Mouse (Mus musculus) hindbrain, embryonic 14.5 days (tissue): Measurements from ENCODE around the gene Tspoap1. TPM values are rescaled to one million over a fixed set of nuclear protein-coding genes. Genes with fewer than 3 reads are reported as not detected.

Source experiments
- ATAC-seq: fragments of 200-750 bp; cut with Nextera tagmentation; 2 replicates; pipeline ENCODE4 v1.8.0; 2017; ENCODE audit warnings: moderate number of reproducible peaks, mild to moderate bottlenecking, moderate TSS enrichment, moderate library complexity; ENCODE audit not compliant: low FRiP score
- DNase-seq: peaks from one replicate; pipeline ENCODE4 v3.0.0-alpha.2; 2015; ENCODE audit warnings: low spot score
- H3K27ac ChIP-seq: fragments of 300-500 bp; sonication (generic); 2 replicates; pipeline ENCODE4 v1.5.1; 2014; ENCODE audit warnings: mild to moderate bottlenecking, moderate library complexity
- H3K27me3 ChIP-seq: fragments of 300-500 bp; sonication (generic); 2 replicates; pipeline ENCODE4 v1.6.1; 2014; ENCODE audit warnings: mild to moderate bottlenecking, low read length, mixed read lengths; ENCODE audit not compliant: control insufficient read depth, insufficient read depth
- H3K36me3 ChIP-seq: fragments of 300-500 bp; sonication (generic); replicated peaks from 2 replicates; pipeline ENCODE4 v1.6.1; 2014; ENCODE audit not compliant: control insufficient read depth, insufficient read depth
- H3K4me1 ChIP-seq: fragments of 300-500 bp; sonication (generic); replicated peaks from 2 replicates; pipeline ENCODE4 v1.6.1; 2014; ENCODE audit warnings: antibody characterized with exemption, low read length, mixed read lengths; ENCODE audit not compliant: control insufficient read depth, insufficient read depth
- H3K4me2 ChIP-seq: fragments of 300-500 bp; sonication (generic); replicated peaks from 2 replicates; pipeline ENCODE4 v1.6.1; 2014; ENCODE audit warnings: mild to moderate bottlenecking, moderate library complexity
- H3K4me3 ChIP-seq: fragments of 300-500 bp; sonication (generic); replicated peaks from 2 replicates; pipeline ENCODE4 v1.5.1; 2014; ENCODE audit warnings: mild to moderate bottlenecking, low read length
- H3K9ac ChIP-seq: fragments of 300-500 bp; sonication (generic); 2 replicates; pipeline ENCODE4 v1.6.1; 2014
- H3K9me3 ChIP-seq: fragments of 300-500 bp; sonication (generic); 2 replicates; pipeline ENCODE4 v1.6.1; 2016; ENCODE audit warnings: low read length; ENCODE audit not compliant: control insufficient read depth
- WGBS: fragments of 180-500 bp; shearing (Covaris S2); extraction: QIAGEN DNeasy Blood & Tissue Kit; methylation state at CpG from one replicate; pipeline ENCODE4 v1.1.7; 2014; 5-methylcytosine and 5-hydroxymethylcytosine counted together
- polyA plus RNA-seq: library from polyadenylated mRNA; unstranded; fragments of >200 nt; fragmentation: Nextera tagmentation; extraction: Ambion mirVana; gene quantifications from 2 replicates; pipeline ENCODE4 v1.2.1, GENCODE M21; 2014

The Tspoap1 gene
- polyA plus RNA-seq, 1 experiment from 2014 or later: 46.9 TPM

- 38% methylated on average over 12 of the region's 12 CpGs for WGBS
- no peak for ATAC-seq
- peaks cover 42% of the 10 kb centered on the region for H3K4me1 ChIP-seq
- H3K4me3 ChIP-seq: peak overlapping the region; percentile 73
- H3K9ac ChIP-seq: peak overlapping the region; percentile 71
- H3K4me2 ChIP-seq: peak overlapping the region; percentile 94
- no peaks in the 10 kb centered on the region for H3K9me3 ChIP-seq
- no peak for DNase-seq
- H3K27me3 ChIP-seq: peaks cover 3% of the 10 kb centered on the region; the same call in 1 of the 2 replicates
- H3K36me3 ChIP-seq: peaks cover 17% of the 10 kb centered on the region
- peak overlapping the region; percentile 84 for H3K27ac ChIP-seq
These were observed 2.5 kb downstream of the Tspoap1 start for GRCm38 (mm10) chr11:87762702-87763385.

GRCm38 (mm10) chr11:87763511-87763987 lies 3.2 kb downstream of the Tspoap1 start:
- Histone ChIP-seq H3K9me3 (no peaks in the 10 kb centered on the region), H3K27ac (peak overlapping the region; percentile 84), H3K36me3 (peaks cover 24% of the 10 kb centered on the region), H3K4me1 (peaks cover 42% of the 10 kb centered on the region), H3K4me2 (peak overlapping the region; percentile 94), H3K4me3 (peak overlapping the region; percentile 73), H3K9ac (peak overlapping the region; percentile 71), H3K27me3 (peaks cover 3% of the 10 kb centered on the region; the same call in 1 of the 2 replicates)
- ATAC-seq (peak; percentile 70), DNase-seq (peak; percentile 80)
- 1% methylated on average over 17 of the region's 17 CpGs for WGBS

GRCm38 (mm10) chr11:87763988-87764876 lies 3.9 kb downstream of the Tspoap1 start:
- peak; percentile 51 for ATAC-seq
- H3K4me3 ChIP-seq: peak overlapping the region; percentile 73
- H3K27me3 ChIP-seq: peaks cover 3% of the 10 kb centered on the region; the same call in 1 of the 2 replicates
- H3K36me3 ChIP-seq: peaks cover 29% of the 10 kb centered on the region
- peaks cover 42% of the 10 kb centered on the region for H3K4me1 ChIP-seq
- peak overlapping the region; percentile 71 for H3K9ac ChIP-seq
- no peaks in the 10 kb centered on the region for H3K9me3 ChIP-seq
- H3K27ac ChIP-seq: peak overlapping the region; percentile 84
- H3K4me2 ChIP-seq: peak overlapping the region; percentile 94
- under 1% methylated on average over 65 of the region's 65 CpGs for WGBS
- DNase-seq: peak; percentile 51

- ATAC-seq: no peak
- no peak overlapping the region for H3K4me3 ChIP-seq
- 96% methylated on average over 4 of the region's 4 CpGs for WGBS
- H3K4me2 ChIP-seq: no peak overlapping the region
- no peak overlapping the region for H3K27ac ChIP-seq
- DNase-seq: no peak
- H3K4me1 ChIP-seq: peaks cover 9% of the 10 kb centered on the region
- peaks cover 3% of the 10 kb centered on the region; the same call in 1 of the 2 replicates for H3K27me3 ChIP-seq
- no peak overlapping the region for H3K9ac ChIP-seq
- peaks cover 74% of the 10 kb centered on the region for H3K36me3 ChIP-seq
- H3K9me3 ChIP-seq: no peaks in the 10 kb centered on the region
These were observed 8.4 kb downstream of the Tspoap1 start for GRCm38 (mm10) chr11:87768745-87769144.

GRCm38 (mm10) chr11:87770989-87771388 lies 10.6 kb downstream of the Tspoap1 start:
- H3K27ac ChIP-seq: no peak overlapping the region
- ATAC-seq (no peak), DNase-seq (peak; percentile 62)
- H3K9ac ChIP-seq: no peak overlapping the region
- peaks cover 2% of the 10 kb centered on the region; the same call in 1 of the 2 replicates for H3K27me3 ChIP-seq
- H3K36me3 ChIP-seq: peaks cover 88% of the 10 kb centered on the region
- no peak overlapping the region for H3K4me2 ChIP-seq
- H3K9me3 ChIP-seq: no peaks in the 10 kb centered on the region
- no peaks in the 10 kb centered on the region for H3K4me1 ChIP-seq
- no peak overlapping the region for H3K4me3 ChIP-seq
- WGBS: 64% methylated on average over 3 of the region's 3 CpGs

GRCm38 (mm10) chr11:87772354-87772753 lies 12.0 kb downstream of the Tspoap1 start:
- no peak overlapping the region for H3K4me2 ChIP-seq
- no peaks in the 10 kb centered on the region for H3K4me1 ChIP-seq
- H3K9me3 ChIP-seq: no peaks in the 10 kb centered on the region
- peaks cover 92% of the 10 kb centered on the region for H3K36me3 ChIP-seq
- H3K9ac ChIP-seq: no peak overlapping the region
- no peak overlapping the region for H3K4me3 ChIP-seq
- 84% methylated on average over 3 of the region's 3 CpGs for WGBS
- H3K27me3 ChIP-seq: no peaks in the 10 kb centered on the region
- no peak for DNase-seq
- H3K27ac ChIP-seq: no peak overlapping the region
- no peak for ATAC-seq

- Histone ChIP-seq H3K27ac (no peak overlapping the region), H3K36me3 (peaks cover 72% of the 10 kb centered on the region), H3K27me3 (no peaks in the 10 kb centered on the region), H3K4me2 (peak overlapping the region; percentile 50), H3K9ac (peak overlapping the region; percentile 36; the same call in 1 of the 2 replicates), H3K9me3 (no peaks in the 10 kb centered on the region), H3K4me1 (0 out of 2 replicates have a peak, but pooled peaks cover 6% of the 10 kb centered on the region), H3K4me3 (peak overlapping the region; percentile 15)
- DNase-seq: peak; percentile 40
- WGBS: 11% methylated on average over 30 of the region's 32 CpGs
- peak; percentile 61; the same call in 1 of the 2 replicates for ATAC-seq
These were observed 17.9 kb downstream of the Tspoap1 start for GRCm38 (mm10) chr11:87778100-87778765.

- H3K4me2 ChIP-seq: peak overlapping the region; percentile 50
- 42% methylated on average over 12 of the region's 12 CpGs for WGBS
- no peak overlapping the region for H3K4me3 ChIP-seq
- ATAC-seq (no peak), DNase-seq (no peak)
- H3K9me3 ChIP-seq: no peaks in the 10 kb centered on the region
- no peaks in the 10 kb centered on the region for H3K27me3 ChIP-seq
- H3K27ac ChIP-seq: no peak overlapping the region
- peak overlapping the region; percentile 36; the same call in 1 of the 2 replicates for H3K9ac ChIP-seq
- peaks cover 65% of the 10 kb centered on the region for H3K36me3 ChIP-seq
- H3K4me1 ChIP-seq: 0 out of 2 replicates have a peak, but pooled peaks cover 6% of the 10 kb centered on the region
These were observed 18.6 kb downstream of the Tspoap1 start for GRCm38 (mm10) chr11:87778915-87779314.
